Mouse (Mus musculus): ENCODE measurements at regions not wholly inside any gene's neighbourhood (a gene's known extent, or its start where the extent isn't known, plus 50 kb on each side); places are given as distances from the start of the nearest gene placed in this dataset.

DNA sequence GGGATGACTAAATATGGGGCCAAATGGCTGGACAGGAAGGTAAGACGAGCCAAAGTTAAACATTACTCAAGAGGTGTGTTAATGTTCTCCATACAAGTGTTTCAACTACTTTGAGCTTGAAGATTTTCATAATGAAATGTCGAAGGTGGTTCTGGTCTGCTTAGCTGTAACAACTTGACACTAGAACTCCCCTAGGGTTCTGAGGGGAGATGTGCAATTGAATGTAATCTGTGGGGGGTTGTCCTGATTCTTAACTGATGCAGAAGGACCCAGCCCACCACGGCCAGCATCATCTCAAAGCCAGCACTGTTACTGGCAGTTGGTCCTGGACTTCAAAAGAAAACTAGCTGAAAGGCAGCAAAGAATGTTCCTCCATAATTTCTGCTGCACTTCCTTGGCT, 55.3 kb downstream of the Gpr88 start:
- no peak for DNase-seq (ENCODE audit: low spot score in 2 of 2)

- DNase-seq (ENCODE audit: low spot score in 2 of 2): no peak
These were observed 58.6 kb downstream of the Gpr88 start for GRCm38 (mm10) chr3:116194701-116195100.

GRCm38 (mm10) chr3:116191261-116191660, 61.8 kb upstream of the Vcam1 start:
- peak in 1 of 2 experiments; percentile 4 for DNase-seq (ENCODE audit: low spot score in 2 of 2)

- peak in 1 of 2 experiments; percentile 30 for DNase-seq (ENCODE audit: low spot score in 2 of 2)
These were observed 61.2 kb upstream of the Vcam1 start for GRCm38 (mm10) chr3:116190727-116191126.

DNA sequence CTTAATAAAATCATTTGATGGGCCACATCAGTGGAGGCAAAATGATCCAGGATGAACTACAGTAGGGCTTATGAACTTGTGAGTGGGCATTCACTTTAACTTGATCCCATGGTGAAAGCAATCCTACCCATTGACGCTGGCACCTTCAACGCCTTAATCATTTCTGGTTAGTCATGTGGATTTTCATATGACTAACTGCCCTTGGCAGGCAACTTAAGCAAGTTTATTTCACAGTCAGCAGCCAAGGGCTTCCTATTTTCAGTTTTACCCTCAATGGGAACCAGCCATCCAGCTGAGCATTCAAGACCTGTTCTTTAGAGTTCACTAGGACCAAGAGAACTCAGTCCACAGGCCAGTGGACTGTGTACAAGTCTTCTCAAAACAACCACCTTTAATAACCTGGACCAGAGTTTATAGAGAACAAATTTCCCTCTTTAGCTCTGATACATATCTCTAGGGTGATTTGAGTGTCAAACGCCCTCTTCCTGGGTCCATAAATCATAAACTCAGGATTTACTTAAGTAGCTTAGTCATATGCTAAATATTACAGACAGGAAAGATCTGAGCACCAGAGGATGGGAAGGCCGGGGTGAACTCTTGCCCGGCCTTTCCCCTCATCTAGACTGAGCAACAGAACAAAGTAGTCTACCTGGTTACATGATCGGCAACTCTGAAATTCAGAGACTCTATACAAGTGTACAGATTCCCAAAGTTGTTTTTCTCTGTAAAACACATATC, 60.0 kb upstream of the Vcam1 start:
- no peak for DNase-seq (ENCODE audit: low spot score in 2 of 2)

DNA sequence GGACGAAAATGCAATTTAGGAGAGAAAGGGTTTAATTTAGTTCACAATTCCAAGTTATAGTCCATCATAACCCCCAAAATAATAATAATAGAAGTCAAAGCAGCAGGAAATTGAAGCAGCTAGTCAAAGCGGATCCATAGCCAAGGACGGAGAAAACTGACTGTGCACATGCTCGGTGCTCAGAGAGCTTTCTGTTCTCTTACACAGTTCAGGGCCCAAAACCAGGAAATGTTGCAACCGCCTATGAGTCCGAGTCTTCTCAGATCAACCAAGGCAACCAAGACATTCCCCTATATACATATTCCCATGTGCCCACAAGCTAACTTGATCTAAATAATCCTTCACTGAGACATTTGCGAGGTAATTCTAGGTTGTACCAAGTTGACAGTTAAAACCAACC, 55.7 kb upstream of the Vcam1 start:
- no peak for DNase-seq (ENCODE audit: low spot score in 2 of 2)

GRCm38 (mm10) chr3:116184443-116184842, 55.0 kb upstream of the Vcam1 start:
- DNase-seq (ENCODE audit: low spot score in 2 of 2): no peak

GRCm38 (mm10) chr3:116180341-116180885, 50.9 kb upstream of the Vcam1 start:
- no peak for DNase-seq (ENCODE audit: low spot score in 2 of 2)
